Mouse (Mus musculus): Measurements from ENCODE around the gene Nwd2. TPM values are rescaled to one million over a fixed set of nuclear protein-coding genes. Genes with fewer than 3 reads are reported as not detected.

Gene Nwd2
- polyA plus RNA-seq (2012; rRNA removed): 0.01 TPM in 1 of 2 replicates, not detected in the other

GRCm38 (mm10) chr5:63649070-63649532 is at the start of gene Nwd2:
Gene Nwd2 (plus strand): TSS chr5:63649102.

DNA sequence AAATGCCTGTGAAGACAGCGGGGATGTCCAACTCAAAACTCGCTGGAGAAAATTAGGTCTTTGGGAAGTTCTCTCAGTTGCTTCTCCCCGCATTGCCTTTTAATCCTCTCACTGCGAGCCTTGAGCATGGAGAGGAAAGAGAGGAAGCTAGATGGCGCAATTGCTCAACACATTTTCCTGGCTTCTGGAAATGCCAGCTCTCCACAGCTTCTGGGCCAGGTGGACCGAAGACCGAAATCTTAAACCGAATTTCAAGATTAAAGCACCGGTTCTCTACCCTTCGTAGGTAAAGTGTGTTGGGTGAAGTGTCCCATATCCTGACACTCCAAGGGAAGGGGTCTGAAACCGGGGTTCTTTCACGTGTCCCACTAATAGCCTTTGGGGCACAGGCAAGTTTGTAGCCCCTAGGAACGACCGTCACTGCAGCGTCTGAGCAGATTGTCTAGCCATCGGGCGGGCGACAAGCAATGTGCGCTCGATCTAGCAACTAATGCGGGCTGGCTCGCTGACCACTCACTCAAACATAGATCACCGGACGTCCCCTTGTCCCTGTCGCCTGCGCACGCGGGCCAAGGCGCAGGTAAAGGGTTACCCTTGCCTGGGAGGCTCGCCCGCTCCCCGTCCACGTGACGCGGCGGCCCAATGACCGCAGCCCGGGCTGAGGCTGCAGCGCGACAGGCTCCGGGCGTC is 163.1 kb downstream of the Nwd2 start, which contains the start of gene 0610040J01Rik:
Gene 0610040J01Rik, plus strand, starts transcription at position 545 of the 690 bp plus-strand sequence.

Other genes with a start within 250 kb of the Nwd2 start
- 13.8 and 14.1 TPM in 2 replicates for gene 0610040J01Rik, start 163.3 kb downstream of the Nwd2 start, polyA plus RNA-seq (2012; rRNA removed)

Measured in liver, embryonic 18 days (tissue).